Mouse (Mus musculus): ENCODE results near the gene Impdh2.
"Not testable (repeated sequence)": the region's sequence is repeated elsewhere in the genome, so short reads cannot be mapped to it uniquely, and the experiment has no call there.

The Impdh2 gene

GRCm38 (mm10) chr9:108601986-108602385, 41.9 kb downstream of the Impdh2 start:
- DNase-seq (ENCODE audit: low read depth, low spot score) = no peak

GRCm38 (mm10) chr9:108607929-108608328, 47.8 kb downstream of the Impdh2 start:
- not testable (repeated sequence) for DNase-seq (ENCODE audit: low read depth, low spot score)

- no peak for DNase-seq (ENCODE audit: low read depth, low spot score)
Observed at GRCm38 (mm10) chr9:108608889-108609288, 48.8 kb downstream of the Impdh2 start.

GRCm38 (mm10) chr9:108611488-108611887, 51.4 kb downstream of the Impdh2 start:
- peak; percentile 65 for DNase-seq (ENCODE audit: low read depth, low spot score)
